Mouse (Mus musculus) heart, postnatal 0 days (tissue): ENCODE results near the gene Btbd35f11. TPM values are rescaled to one million over a fixed set of nuclear protein-coding genes. Genes with fewer than 3 reads are reported as not detected.
"Not testable (repeated sequence)": the region's sequence is repeated elsewhere in the genome, so short reads cannot be mapped to it uniquely, and the experiment has no call there.

Source experiments
- ATAC-seq: fragments of 200-750 bp; cut with Nextera tagmentation; 2 replicates; pipeline ENCODE4 v1.8.0; 2017; ENCODE audit warnings: low read depth, moderate number of reproducible peaks, moderate library complexity; ENCODE audit not compliant: insufficient read depth
- DNase-seq: peaks from one replicate; pipeline ENCODE4 v3.0.0-alpha.2; 2016; ENCODE audit warnings: low spot score
- H3K27ac ChIP-seq: fragments of 300-500 bp; sonication (generic); 2 replicates; pipeline ENCODE4 v1.5.1; 2014; ENCODE audit warnings: low read depth, mild to moderate bottlenecking
- H3K27me3 ChIP-seq: fragments of 300-500 bp; sonication (generic); 2 replicates; pipeline ENCODE4 v1.6.1; 2014; ENCODE audit warnings: low read length, mixed read lengths; ENCODE audit not compliant: control insufficient read depth, insufficient read depth
- H3K36me3 ChIP-seq: fragments of 300-500 bp; sonication (generic); replicated peaks from 2 replicates; pipeline ENCODE4 v1.6.1; 2014; ENCODE audit warnings: low read length, mixed read lengths; ENCODE audit not compliant: control insufficient read depth, insufficient read depth
- H3K4me1 ChIP-seq: fragments of 300-500 bp; sonication (generic); 2 replicates; pipeline ENCODE4 v1.6.1; 2014; ENCODE audit warnings: antibody characterized with exemption; ENCODE audit not compliant: control insufficient read depth, insufficient read depth
- H3K4me2 ChIP-seq: fragments of 300-500 bp; sonication (generic); 2 replicates; pipeline ENCODE4 v1.6.1; 2014; ENCODE audit warnings: low read depth, mild to moderate bottlenecking, low read length, moderate library complexity
- H3K4me3 ChIP-seq: fragments of 300-500 bp; sonication (generic); 2 replicates; pipeline ENCODE4 v1.5.1; 2014; ENCODE audit warnings: low read depth, low read length
- H3K9ac ChIP-seq: fragments of 300-500 bp; sonication (generic); replicated peaks from 2 replicates; pipeline ENCODE4 v1.6.1; 2014; ENCODE audit warnings: low read depth, low read length, mixed read lengths
- H3K9me3 ChIP-seq: fragments of 300-500 bp; sonication (generic); replicated peaks from 2 replicates; pipeline ENCODE4 v1.6.1; 2016; ENCODE audit warnings: low read length; ENCODE audit not compliant: control insufficient read depth
- WGBS: fragments of 180-500 bp; shearing (Covaris S2); extraction: QIAGEN DNeasy Blood & Tissue Kit; methylation state at CpG from one replicate; pipeline ENCODE4 v1.1.7; 2014; 5-methylcytosine and 5-hydroxymethylcytosine counted together
- polyA plus RNA-seq: library from polyadenylated mRNA; unstranded; fragments of >200 nt; fragmentation: Nextera tagmentation; extraction: Ambion mirVana; gene quantifications from 2 replicates; pipeline ENCODE4 v1.2.1, GENCODE M21; 2015
- total RNA-seq: library from RNA; depleted of rRNA; stranded (reverse); fragments of >200 nt; gene quantifications from 2 replicates; pipeline ENCODE4 v1.2.3, GENCODE M21; 2014; ENCODE audit warnings: low replicate concordance; rRNA removed

Gene Btbd35f11
- total RNA-seq (not detected in 2 replicates), polyA plus RNA-seq (not detected in 2 replicates)

- not testable (repeated sequence) for H3K4me2 ChIP-seq, ATAC-seq, DNase-seq, H3K36me3 ChIP-seq, H3K27me3 ChIP-seq, H3K9me3 ChIP-seq, H3K9ac ChIP-seq, H3K27ac ChIP-seq, H3K4me3 ChIP-seq, H3K4me1 ChIP-seq
- WGBS = 13% methylated on average over 1 of the region's 3 CpGs
These were observed at the start of gene Btbd35f11 for GRCm38 (mm10) chrX:3443590-3443989. TSS of gene Btbd35f11 (minus strand) at chrX:3443690.

GRCm38 (mm10) chrX:3409946-3410345, 33.5 kb downstream of the Btbd35f11 start:
- H3K4me1 ChIP-seq, H3K36me3 ChIP-seq, ATAC-seq, H3K4me2 ChIP-seq, H3K27me3 ChIP-seq, H3K9ac ChIP-seq, H3K27ac ChIP-seq, DNase-seq, H3K9me3 ChIP-seq, H3K4me3 ChIP-seq: not testable (repeated sequence)
- WGBS = 100% methylated on average over 1 of the region's 2 CpGs

Other genes with a start within 250 kb of the Btbd35f11 start
- not detected in 2 replicates for gene Btbd35f24, start 247.9 kb downstream of the Btbd35f11 start, total RNA-seq
- gene Btbd35f24, start 247.9 kb downstream of the Btbd35f11 start, polyA plus RNA-seq = not detected in 2 replicates